Mouse (Mus musculus) kidney, postnatal 4 days (tissue): ENCODE measurements around the gene Olfr1475.
"Not testable (repeated sequence)": the region's sequence is repeated elsewhere in the genome, so short reads cannot be mapped to it uniquely, and the experiment has no call there.

ENCODE experiments used
- DNase-seq, 2 experiments: peaks; one replicate each; pipeline ENCODE4 v3.0.0; 2021; ENCODE audit warnings: mixed read lengths in 2 of 2

Gene Olfr1475

GRCm38 (mm10) chr19:13480096-13480495 is at the start of gene Olfr1475:
TSS of gene Olfr1475 (minus strand) at chr19:13480196.
- no peak for DNase-seq

DNA sequence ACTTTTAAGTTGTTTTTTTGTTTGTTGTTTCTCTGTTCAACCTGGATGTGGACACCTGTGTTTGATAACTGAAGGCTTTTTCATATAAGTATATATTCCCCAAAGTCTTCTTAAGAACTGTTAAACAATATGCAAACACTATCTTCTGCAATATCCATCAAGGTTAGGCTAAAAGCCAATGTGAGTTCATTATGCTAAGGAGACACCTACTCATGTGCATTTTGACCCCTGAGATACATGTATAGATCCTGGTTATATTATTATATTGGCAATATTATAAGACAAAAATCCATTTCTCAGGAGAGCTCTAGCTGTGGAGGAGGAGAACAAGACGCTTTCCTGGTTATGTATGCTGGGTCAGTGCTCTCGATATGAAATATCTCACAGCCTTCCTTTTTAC is 47.6 kb upstream of the Olfr1475 start, which contains the start of gene Olfr1480:
TSS of gene Olfr1480 (plus strand) at position 301 of the 400 bp plus-strand sequence.
- no peak for DNase-seq

GRCm38 (mm10) chr19:13500246-13500645 is 20.2 kb upstream of the Olfr1475 start, which contains the start of gene Olfr1477:
TSS of gene Olfr1477 (plus strand) at chr19:13500546.
- DNase-seq = no peak

- DNase-seq = not testable (repeated sequence)
These were observed 10.7 kb downstream of the Olfr1475 start, which contains the start of gene Olfr1474 for GRCm38 (mm10) chr19:13469265-13469664. TSS of gene Olfr1474 (plus strand) at chr19:13469565.

DNA sequence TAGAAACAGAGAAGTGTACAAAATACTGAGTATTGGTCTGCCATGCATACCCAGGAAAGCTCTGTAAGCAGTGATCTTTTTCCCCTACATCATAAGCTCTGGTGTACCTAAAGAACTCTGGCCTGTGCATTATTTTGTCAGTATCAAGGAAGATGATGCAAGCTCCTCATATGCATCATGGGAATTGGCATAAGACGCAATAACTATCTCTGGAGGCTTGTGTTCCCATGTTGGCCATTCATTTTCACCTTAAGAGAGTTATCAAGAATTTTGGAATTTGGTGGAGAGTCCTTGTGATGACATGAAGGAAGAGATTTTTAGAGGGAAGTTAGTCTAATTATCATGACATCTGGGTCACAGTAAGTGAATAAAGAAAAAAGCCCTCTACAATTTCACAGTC is 24.0 kb downstream of the Olfr1475 start, which contains the start of gene Olfr1472:
TSS of gene Olfr1472 (minus strand) at position 101 of the 400 bp plus-strand sequence.
- DNase-seq = no peak

- DNase-seq = not testable (repeated sequence)
These were observed 36.9 kb downstream of the Olfr1475 start, which contains the start of gene Olfr1471 for GRCm38 (mm10) chr19:13443109-13443508. TSS of gene Olfr1471 (plus strand) at chr19:13443409.
